Mouse (Mus musculus): ENCODE data around the gene Tex264. TPM values are rescaled to one million over a fixed set of nuclear protein-coding genes. Genes with fewer than 3 reads are reported as not detected.
"Not testable (repeated sequence)": the region's sequence is repeated elsewhere in the genome, so short reads cannot be mapped to it uniquely, and the experiment has no call there.

Gene Tex264
- polyA plus RNA-seq, 1 experiment, result 82.9 TPM

- TF ChIP-seq CTCF (IDR thresholded peaks at IDR 0.05; ENCODE audit: control insufficient read depth, insufficient read depth, insufficient replicate concordance, low read depth, low read length) (no peak), POLR2A (IDR thresholded peaks at IDR 0.05; ENCODE audit: control insufficient read depth, low read depth, low read length) (no peak)
- Histone ChIP-seq H3K27me3 (ENCODE audit: control insufficient read depth, insufficient read depth, low read length) (no peaks in the 10 kb centered on the region), H3K27ac (ENCODE audit: control insufficient read depth, insufficient read depth, low read depth, low read length) (no peak overlapping the region), H3K36me3 (ENCODE audit: control insufficient read depth, insufficient read depth, low read length) (no peaks in the 10 kb centered on the region), H3K4me3 (ENCODE audit: control insufficient read depth, low read depth, low read length) (no peak overlapping the region), H3K4me1 (ENCODE audit: control insufficient read depth, insufficient read depth, low read length) (no peaks in the 10 kb centered on the region)
Observed at GRCm38 (mm10) chr9:106638154-106638553, 47.6 kb downstream of the Tex264 start.

- H3K27me3 ChIP-seq (ENCODE audit: control insufficient read depth, insufficient read depth, low read length), result no peaks in the 10 kb centered on the region
- H3K27ac ChIP-seq (ENCODE audit: control insufficient read depth, insufficient read depth, low read depth, low read length), result no peak overlapping the region
- no peaks in the 10 kb centered on the region for H3K36me3 ChIP-seq (ENCODE audit: control insufficient read depth, insufficient read depth, low read length)
- no peak overlapping the region for H3K4me3 ChIP-seq (ENCODE audit: control insufficient read depth, low read depth, low read length)
- TF ChIP-seq CTCF (IDR thresholded peaks at IDR 0.05; ENCODE audit: control insufficient read depth, insufficient read depth, insufficient replicate concordance, low read depth, low read length), result no peak
- no peak for TF ChIP-seq POLR2A (IDR thresholded peaks at IDR 0.05; ENCODE audit: control insufficient read depth, low read depth, low read length)
- H3K4me1 ChIP-seq (ENCODE audit: control insufficient read depth, insufficient read depth, low read length), result no peaks in the 10 kb centered on the region
Observed at GRCm38 (mm10) chr9:106632185-106632584, 53.5 kb downstream of the Tex264 start.

- not testable (repeated sequence) for H3K27me3 ChIP-seq (ENCODE audit: control insufficient read depth, insufficient read depth, low read length); H3K36me3 ChIP-seq (ENCODE audit: control insufficient read depth, insufficient read depth, low read length); H3K4me1 ChIP-seq (ENCODE audit: control insufficient read depth, insufficient read depth, low read length); H3K27ac ChIP-seq (ENCODE audit: control insufficient read depth, insufficient read depth, low read depth, low read length)
- peak overlapping the region; percentile 76 for H3K4me3 ChIP-seq (ENCODE audit: control insufficient read depth, low read depth, low read length)
Observed at GRCm38 (mm10) chr9:106627796-106628195, 57.9 kb downstream of the Tex264 start.

GRCm38 (mm10) chr9:106626282-106626681, 59.4 kb downstream of the Tex264 start, which contains the start of gene Iqcf6:
Gene Iqcf6, plus strand, starts transcription at chr9:106626582.
- no peaks in the 10 kb centered on the region for H3K27me3 ChIP-seq (ENCODE audit: control insufficient read depth, insufficient read depth, low read length)
- no peak within 1 kb of the TSS; the same call in 1 of the 2 replicates for H3K27ac ChIP-seq (ENCODE audit: control insufficient read depth, insufficient read depth, low read depth, low read length)
- no peaks in the 10 kb centered on the region for H3K36me3 ChIP-seq (ENCODE audit: control insufficient read depth, insufficient read depth, low read length)
- no peak for TF ChIP-seq POLR2A (IDR thresholded peaks at IDR 0.05; ENCODE audit: control insufficient read depth, low read depth, low read length)
- TF ChIP-seq CTCF (IDR thresholded peaks at IDR 0.05; ENCODE audit: control insufficient read depth, insufficient read depth, insufficient replicate concordance, low read depth, low read length), result no peak
- no peaks in the 10 kb centered on the region for H3K4me1 ChIP-seq (ENCODE audit: control insufficient read depth, insufficient read depth, low read length)
- peak within 1 kb of the TSS; percentile 76 for H3K4me3 ChIP-seq (ENCODE audit: control insufficient read depth, low read depth, low read length)

- Histone ChIP-seq H3K4me3 (ENCODE audit: control insufficient read depth, low read depth, low read length) (no peak overlapping the region), H3K4me1 (ENCODE audit: control insufficient read depth, insufficient read depth, low read length) (peaks cover 2% of the 10 kb centered on the region; the same call in 1 of the 2 replicates), H3K27me3 (ENCODE audit: control insufficient read depth, insufficient read depth, low read length) (no peaks in the 10 kb centered on the region), H3K27ac (ENCODE audit: control insufficient read depth, insufficient read depth, low read depth, low read length) (no peak overlapping the region), H3K36me3 (ENCODE audit: control insufficient read depth, insufficient read depth, low read length) (no peaks in the 10 kb centered on the region)
- TF ChIP-seq CTCF (IDR thresholded peaks at IDR 0.05; ENCODE audit: control insufficient read depth, insufficient read depth, insufficient replicate concordance, low read depth, low read length) (no peak), POLR2A (IDR thresholded peaks at IDR 0.05; ENCODE audit: control insufficient read depth, low read depth, low read length) (no peak)
Observed at GRCm38 (mm10) chr9:106617496-106617895, 68.2 kb downstream of the Tex264 start.

GRCm38 (mm10) chr9:106616306-106616705, 69.4 kb downstream of the Tex264 start:
- no peaks in the 10 kb centered on the region for H3K36me3 ChIP-seq (ENCODE audit: control insufficient read depth, insufficient read depth, low read length)
- TF ChIP-seq CTCF (IDR thresholded peaks at IDR 0.05; ENCODE audit: control insufficient read depth, insufficient read depth, insufficient replicate concordance, low read depth, low read length) (no peak), POLR2A (IDR thresholded peaks at IDR 0.05; ENCODE audit: control insufficient read depth, low read depth, low read length) (no peak)
- peaks cover 2% of the 10 kb centered on the region; the same call in 1 of the 2 replicates for H3K4me1 ChIP-seq (ENCODE audit: control insufficient read depth, insufficient read depth, low read length)
- no peak overlapping the region for H3K27ac ChIP-seq (ENCODE audit: control insufficient read depth, insufficient read depth, low read depth, low read length)
- no peak overlapping the region for H3K4me3 ChIP-seq (ENCODE audit: control insufficient read depth, low read depth, low read length)
- H3K27me3 ChIP-seq (ENCODE audit: control insufficient read depth, insufficient read depth, low read length), result no peaks in the 10 kb centered on the region

GRCm38 (mm10) chr9:106614616-106615015, 71.1 kb downstream of the Tex264 start:
- TF ChIP-seq POLR2A (IDR thresholded peaks at IDR 0.05; ENCODE audit: control insufficient read depth, low read depth, low read length) (no peak), CTCF (IDR thresholded peaks at IDR 0.05; ENCODE audit: control insufficient read depth, insufficient read depth, insufficient replicate concordance, low read depth, low read length) (no peak)
- Histone ChIP-seq H3K27me3 (ENCODE audit: control insufficient read depth, insufficient read depth, low read length) (no peaks in the 10 kb centered on the region), H3K36me3 (ENCODE audit: control insufficient read depth, insufficient read depth, low read length) (no peaks in the 10 kb centered on the region), H3K4me3 (ENCODE audit: control insufficient read depth, low read depth, low read length) (no peak overlapping the region; the same call in 1 of the 2 replicates), H3K27ac (ENCODE audit: control insufficient read depth, insufficient read depth, low read depth, low read length) (no peak overlapping the region), H3K4me1 (ENCODE audit: control insufficient read depth, insufficient read depth, low read length) (peaks cover 2% of the 10 kb centered on the region; the same call in 1 of the 2 replicates)

- no peak for TF ChIP-seq CTCF (IDR thresholded peaks at IDR 0.05; ENCODE audit: control insufficient read depth, insufficient read depth, insufficient replicate concordance, low read depth, low read length)
- no peak for TF ChIP-seq POLR2A (IDR thresholded peaks at IDR 0.05; ENCODE audit: control insufficient read depth, low read depth, low read length)
- Histone ChIP-seq H3K4me1 (ENCODE audit: control insufficient read depth, insufficient read depth, low read length) (peaks cover 2% of the 10 kb centered on the region; the same call in 1 of the 2 replicates), H3K27ac (ENCODE audit: control insufficient read depth, insufficient read depth, low read depth, low read length) (no peak overlapping the region), H3K4me3 (ENCODE audit: control insufficient read depth, low read depth, low read length) (no peak overlapping the region), H3K36me3 (ENCODE audit: control insufficient read depth, insufficient read depth, low read length) (no peaks in the 10 kb centered on the region), H3K27me3 (ENCODE audit: control insufficient read depth, insufficient read depth, low read length) (no peaks in the 10 kb centered on the region)
Observed at GRCm38 (mm10) chr9:106613951-106614350, 71.8 kb downstream of the Tex264 start.
